Mouse (Mus musculus) cerebellum, adult 2 months (tissue): ENCODE data around the gene Ank3.

Experiments
- CTCF ChIP-seq: fragments of 200-500 bp; IDR thresholded peaks from 2 replicates; pipeline ENCODE4 v1.5.1; 2011; ENCODE audit warnings: low read depth, mild to moderate bottlenecking, control low read depth, low read length, moderate library complexity, borderline replicate concordance; ENCODE audit not compliant: insufficient read depth
- POLR2A ChIP-seq: fragments of 200-500 bp; IDR thresholded peaks from 2 replicates; pipeline ENCODE4 v1.6.1; 2011; ENCODE audit warnings: low read length, control low read depth, borderline replicate concordance; ENCODE audit not compliant: insufficient read depth

DNA sequence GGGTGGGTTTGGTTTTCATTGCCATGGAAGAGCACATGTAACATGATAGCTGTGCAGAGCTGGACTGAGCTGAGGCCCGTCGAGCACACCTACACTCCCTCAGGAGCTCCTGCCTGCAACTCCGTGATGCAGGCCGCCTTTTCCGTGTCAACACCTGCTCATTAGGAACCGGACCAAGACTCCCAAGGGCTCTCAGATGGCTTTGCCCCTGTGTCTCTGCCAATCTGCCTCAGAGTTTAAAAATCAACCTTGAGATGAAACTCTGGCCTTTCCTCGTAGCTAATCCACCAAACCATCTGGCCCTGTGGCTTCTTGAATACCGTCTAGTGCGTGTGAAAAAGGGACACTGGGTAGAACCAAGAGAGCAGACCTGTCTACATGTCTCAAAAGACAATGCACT lies 297.4 kb downstream of the Ank3 start:
- no peak for TF ChIP-seq CTCF
- no peak for TF ChIP-seq POLR2A
